Mouse (Mus musculus) lung, postnatal 14 days (tissue): ENCODE measurements at regions not wholly inside any gene's neighbourhood (a gene's known extent, or its start where the extent isn't known, plus 50 kb on each side); places are given as distances from the start of the nearest gene placed in this dataset.
A peak's percentile ranks its signal among the peaks of the same experiment; 100 is the strongest.

ENCODE experiments used
- DNase-seq: peaks from one replicate; pipeline ENCODE4 v3.0.0; 2021

DNA sequence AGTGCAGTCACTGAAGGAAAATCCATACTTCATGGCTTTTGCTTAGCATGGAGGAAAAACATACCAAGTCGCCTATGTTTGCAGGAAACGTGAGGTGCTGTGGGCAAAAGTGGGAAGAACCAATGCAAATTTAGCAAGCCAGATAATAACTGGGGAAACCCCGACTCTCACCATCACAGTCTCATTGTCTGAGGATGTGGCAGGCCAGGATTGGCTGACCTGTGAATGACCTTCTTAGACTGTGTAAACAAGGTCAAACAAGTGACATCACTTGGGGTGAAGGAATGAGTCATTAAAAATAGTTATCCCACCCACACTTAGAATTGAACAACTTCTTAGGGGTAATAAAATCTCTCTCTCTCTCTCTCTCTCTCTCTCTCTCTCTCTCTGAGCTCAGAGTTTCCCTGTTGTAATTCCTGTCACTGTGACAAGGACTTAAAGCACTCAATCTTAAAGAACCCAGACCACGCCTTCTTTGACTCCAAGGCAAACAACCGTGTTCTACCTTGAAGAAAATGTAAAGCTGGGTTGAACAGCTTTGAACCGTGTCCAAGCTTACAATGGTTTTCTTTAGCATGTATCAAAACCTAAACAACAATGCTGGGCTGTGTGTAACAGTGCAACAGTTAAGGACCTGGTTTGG, 142.0 kb downstream of the Sp3 start:
- DNase-seq: peak; percentile 6

DNA sequence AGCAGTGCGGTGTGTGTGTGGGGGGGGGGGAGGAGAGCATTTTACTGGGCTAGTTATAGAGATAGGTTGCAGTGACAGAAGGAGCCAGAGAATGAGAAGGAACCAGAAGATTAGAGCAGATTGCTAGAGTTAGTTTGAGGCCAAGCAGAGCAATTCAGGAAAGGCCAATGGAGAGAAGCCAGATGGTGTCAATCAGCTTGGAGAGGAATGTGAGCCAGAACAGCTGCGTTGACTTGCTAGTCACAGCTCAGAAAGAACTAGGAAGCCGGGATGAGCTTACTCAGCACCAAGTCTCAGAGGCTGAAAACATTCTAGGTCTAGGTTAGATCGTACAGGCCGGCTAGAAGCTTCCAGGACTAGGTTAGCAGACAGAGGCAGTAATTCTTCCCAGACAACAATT, 140.6 kb downstream of the Sp3 start:
- DNase-seq: no peak

GRCm38 (mm10) chr2:72841367-72841766, 138.9 kb downstream of the Sp3 start:
- DNase-seq: no peak

- no peak for DNase-seq
Measured at GRCm38 (mm10) chr2:72843610-72844009, 136.6 kb downstream of the Sp3 start.

DNA sequence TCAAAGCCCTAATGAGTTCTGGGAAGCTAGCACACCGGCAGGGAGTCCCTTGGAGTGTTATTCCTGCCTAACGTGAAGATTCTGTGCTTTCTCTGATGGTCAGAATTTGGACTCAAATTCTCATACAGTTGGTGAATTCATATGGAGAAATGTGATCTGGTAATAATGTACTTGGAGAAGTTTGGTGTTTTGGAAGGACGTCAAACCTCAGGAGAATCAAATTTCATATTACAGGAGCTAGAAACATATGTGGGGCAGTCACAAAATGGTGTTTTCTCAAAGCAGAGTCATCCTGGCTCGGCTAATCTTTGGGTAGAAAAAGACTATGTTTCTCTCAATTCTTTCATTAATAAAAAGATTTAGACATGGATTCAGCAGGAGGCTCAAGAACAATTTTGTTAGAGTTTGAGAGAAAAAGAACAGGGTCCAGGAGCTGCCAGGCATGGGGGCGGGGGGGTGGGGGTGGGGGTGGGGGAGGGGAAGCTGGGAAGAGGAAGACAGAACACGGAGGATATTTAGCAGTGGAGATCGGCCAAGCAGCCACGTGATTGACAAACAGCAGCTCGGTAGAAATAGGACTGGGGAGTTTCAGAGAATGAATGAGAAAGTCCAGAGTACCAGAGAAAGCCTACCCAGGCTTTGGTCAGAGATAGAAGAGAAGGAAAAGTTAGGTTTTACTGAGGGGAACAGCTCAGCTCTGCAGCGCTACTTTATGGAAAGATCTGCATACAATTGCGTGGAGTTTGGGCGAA, 130.6 kb downstream of the Sp3 start:
- peak; percentile 13 for DNase-seq

GRCm38 (mm10) chr2:72852509-72852908, 127.7 kb downstream of the Sp3 start:
- DNase-seq: no peak

DNA sequence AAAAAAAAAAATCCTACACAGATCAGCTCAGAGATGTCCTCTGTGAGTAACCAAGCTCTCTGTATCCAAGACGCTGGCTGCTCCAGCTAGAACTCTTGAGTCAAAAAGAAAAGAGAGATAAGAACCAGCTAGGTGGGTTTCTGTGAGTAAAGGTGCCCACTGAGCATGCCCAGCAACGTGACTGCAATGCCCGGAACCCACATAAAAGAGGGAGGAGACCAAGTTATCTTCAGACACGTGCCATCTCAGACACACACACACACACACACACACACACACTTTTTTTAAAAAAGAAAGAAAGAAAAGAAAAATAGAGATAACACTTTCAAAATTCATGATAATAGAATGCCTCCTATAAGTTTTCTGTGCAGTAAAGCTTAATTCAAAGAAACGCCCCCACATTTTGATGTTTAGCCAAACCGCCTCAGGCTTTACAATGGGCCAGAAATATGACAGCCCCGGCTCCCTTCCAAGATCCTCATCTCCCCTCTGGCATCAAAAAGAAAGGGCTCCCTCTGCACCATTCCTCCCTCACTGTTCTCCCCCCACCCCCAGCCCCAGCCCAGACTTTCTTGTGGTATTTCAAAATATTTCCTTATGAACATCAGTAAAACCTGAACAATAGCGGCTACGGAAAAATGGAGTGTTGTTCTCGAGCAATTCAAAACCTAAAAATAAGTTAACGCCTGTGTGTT, 124.8 kb downstream of the Sp3 start:
- DNase-seq: no peak

GRCm38 (mm10) chr2:72855971-72856755, 124.1 kb downstream of the Sp3 start:
- no peak for DNase-seq

GRCm38 (mm10) chr2:72857377-72857776, 122.9 kb downstream of the Sp3 start:
- DNase-seq: no peak

GRCm38 (mm10) chr2:72865462-72866365, 114.5 kb downstream of the Sp3 start:
- no peak for DNase-seq

DNA sequence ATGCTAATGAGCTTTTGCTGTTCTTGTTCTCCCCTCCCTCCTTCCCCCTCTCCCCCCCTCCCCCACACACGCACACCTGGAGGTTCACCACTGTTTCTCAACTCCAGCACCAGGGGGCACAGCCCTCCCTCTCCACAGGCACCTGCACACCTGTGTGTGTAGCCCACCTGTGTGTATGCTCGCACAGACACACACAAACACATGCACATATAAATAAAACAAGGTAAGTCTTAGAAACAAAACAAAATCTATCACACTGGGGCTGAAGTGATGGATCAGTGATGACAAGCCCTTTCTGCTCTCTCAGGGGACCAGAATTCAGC, 113.9 kb downstream of the Sp3 start:
- no peak for DNase-seq

DNA sequence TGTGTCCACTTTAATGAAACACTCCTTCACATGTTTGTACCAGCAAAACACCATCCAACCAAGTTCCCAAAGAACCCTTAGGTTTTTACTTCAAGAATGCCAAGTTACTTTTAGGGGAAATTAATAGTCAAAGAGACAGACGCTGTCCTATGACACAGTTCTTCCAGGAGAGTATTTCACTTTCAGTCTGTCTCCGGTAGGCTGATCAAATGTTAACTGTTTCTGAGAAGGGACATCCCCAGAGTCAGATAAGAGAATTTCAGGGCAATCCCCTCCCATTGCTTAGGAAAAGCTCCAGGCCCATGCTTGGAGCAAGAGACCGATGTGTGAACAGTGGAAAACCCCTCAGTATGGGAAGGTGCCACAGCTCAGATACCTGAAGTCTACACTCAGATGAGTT, 112.1 kb downstream of the Sp3 start:
- no peak for DNase-seq

DNA sequence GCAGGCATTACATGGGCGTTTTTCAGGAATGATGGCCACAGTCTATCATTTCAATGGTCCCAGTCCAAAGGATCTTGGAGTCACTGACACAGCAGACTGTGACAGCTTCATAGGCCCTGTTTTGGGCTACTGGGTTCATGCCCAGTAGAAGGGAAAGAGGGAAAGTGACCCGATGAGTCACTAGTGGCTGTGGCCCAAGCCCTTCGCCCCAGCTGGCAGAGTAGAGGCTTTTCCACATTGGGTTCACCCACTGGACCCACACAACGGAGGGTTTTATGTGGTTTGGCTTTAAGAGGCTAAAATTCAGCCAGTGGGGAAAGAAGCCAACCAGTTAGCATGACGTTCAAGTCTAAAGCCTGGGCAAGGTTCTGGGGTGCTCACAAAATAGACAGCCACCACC, 108.4 kb downstream of the Sp3 start:
- peak; percentile 48 for DNase-seq

GRCm38 (mm10) chr2:72873948-72874347, 106.3 kb downstream of the Sp3 start:
- no peak for DNase-seq

DNA sequence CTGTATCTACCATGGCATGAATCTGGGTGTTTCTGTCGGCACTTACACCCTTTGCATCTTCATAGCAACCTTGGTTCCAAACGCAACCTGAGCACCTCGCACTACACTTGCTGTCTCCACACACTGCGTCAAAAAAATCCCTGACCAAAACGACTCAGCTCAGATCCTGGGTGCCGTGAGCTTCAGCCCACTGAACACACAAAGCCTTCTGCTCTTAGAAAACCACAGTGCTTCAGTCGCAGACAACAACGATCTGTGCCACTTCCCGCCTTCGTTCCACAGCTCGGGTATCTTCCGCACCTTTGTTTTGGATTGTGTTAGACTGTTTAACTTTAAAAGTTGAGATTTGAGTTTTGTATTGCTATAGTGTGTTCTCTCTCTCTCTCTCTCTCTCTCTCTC, 105.7 kb downstream of the Sp3 start:
- no peak for DNase-seq

GRCm38 (mm10) chr2:72875677-72876076, 104.6 kb downstream of the Sp3 start:
- no peak for DNase-seq

DNA sequence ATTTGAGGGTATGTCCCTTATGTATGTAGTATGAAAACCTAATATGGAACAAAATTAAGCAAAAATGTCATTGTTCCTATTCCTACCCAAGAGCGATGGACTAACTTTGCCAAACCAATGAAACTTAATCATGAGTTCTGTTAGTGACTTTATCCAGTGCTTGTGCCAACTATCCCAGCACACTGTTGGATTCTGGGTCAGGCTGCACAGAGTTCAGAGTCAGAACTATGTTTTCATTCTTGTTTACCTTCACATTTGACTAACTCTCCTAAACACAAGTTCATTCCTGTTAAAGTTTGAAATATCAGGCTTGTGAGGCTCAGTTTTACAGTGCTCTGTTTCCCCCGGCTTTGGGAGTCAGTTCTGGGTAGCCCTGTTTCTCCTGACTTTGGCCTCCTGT, 100.2 kb downstream of the Sp3 start:
- DNase-seq: no peak

GRCm38 (mm10) chr2:72881554-72881953, 98.7 kb downstream of the Sp3 start:
- no peak for DNase-seq

- no peak for DNase-seq
Measured at GRCm38 (mm10) chr2:72886250-72886649, 94.0 kb downstream of the Sp3 start.
